Mouse (Mus musculus) lung, postnatal 36 days (tissue): ENCODE measurements around the gene Nck2.
"Not testable (repeated sequence)": the region's sequence is repeated elsewhere in the genome, so short reads cannot be mapped to it uniquely, and the experiment has no call there.

Experiments
- DNase-seq: peaks from one replicate; pipeline ENCODE4 v3.0.0; 2022; ENCODE audit warnings: mixed read lengths

Nck2 gene

DNA sequence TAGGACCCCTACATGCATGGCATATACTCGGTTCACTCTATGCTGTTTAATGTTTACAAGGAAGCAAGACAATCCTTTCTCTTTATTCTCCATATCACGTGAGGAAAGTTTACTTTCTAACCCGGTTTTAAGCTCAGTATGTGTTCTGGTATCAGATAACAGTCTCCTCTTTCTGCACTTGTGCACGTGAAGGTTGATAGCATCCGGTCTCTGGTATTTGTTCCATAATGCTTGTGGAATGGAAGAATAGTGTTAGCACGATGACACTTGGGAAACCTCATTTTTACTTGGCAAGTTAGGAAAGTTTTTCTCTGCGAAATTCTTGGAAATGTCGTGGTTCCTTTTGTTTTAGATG is 58.4 kb downstream of the Nck2 start:
- DNase-seq = no peak

GRCm38 (mm10) chr1:43503261-43503660 is 58.9 kb downstream of the Nck2 start:
- DNase-seq = no peak

GRCm38 (mm10) chr1:43503676-43504075 is 59.3 kb downstream of the Nck2 start:
- peak; percentile 16 for DNase-seq

DNA sequence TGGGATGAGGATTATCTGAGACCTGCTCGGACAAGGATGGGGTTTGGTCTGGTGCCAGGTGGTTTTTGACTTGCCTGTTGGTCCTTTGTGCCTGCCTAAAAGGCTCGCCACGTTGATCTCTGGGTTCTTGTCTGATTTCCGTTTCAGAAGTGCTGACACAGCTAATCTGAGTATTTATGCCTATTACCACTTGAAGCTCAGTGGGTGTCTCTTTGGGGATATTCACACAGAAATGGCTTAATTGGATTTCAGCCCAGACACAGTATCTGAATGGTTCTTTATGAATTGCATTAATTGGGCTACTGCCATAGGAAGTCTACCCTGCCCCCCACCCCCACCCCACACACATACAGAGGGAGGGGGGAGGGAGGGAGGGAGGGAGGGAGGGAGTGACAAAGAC is 59.9 kb downstream of the Nck2 start:
- no peak for DNase-seq

DNA sequence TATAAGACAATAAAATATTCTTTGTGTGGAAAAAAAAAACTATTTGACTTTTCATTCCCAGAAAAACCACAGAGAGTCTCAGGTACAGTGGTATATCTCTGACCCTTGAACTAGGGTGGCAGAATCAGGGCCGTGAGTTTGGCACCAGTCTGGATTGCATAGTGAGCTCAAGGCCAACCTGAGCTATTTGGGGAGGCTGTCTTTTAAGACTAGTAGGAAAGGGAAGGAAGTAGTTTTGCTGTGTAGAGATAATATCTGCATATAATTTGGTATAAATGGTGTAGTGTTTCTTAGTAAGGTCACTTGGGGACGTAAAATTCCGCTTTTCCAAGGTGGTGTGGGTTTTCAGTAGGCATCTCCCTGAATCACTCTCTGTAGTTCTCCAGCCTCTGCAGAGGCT is 62.3 kb downstream of the Nck2 start:
- DNase-seq = no peak

- DNase-seq = no peak
Measured at GRCm38 (mm10) chr1:43507809-43508208, 63.4 kb downstream of the Nck2 start.

GRCm38 (mm10) chr1:43511256-43511655 is 66.9 kb downstream of the Nck2 start:
- DNase-seq = no peak

GRCm38 (mm10) chr1:43511667-43512066 is 67.3 kb downstream of the Nck2 start:
- no peak for DNase-seq

GRCm38 (mm10) chr1:43517405-43517804 is 73.0 kb downstream of the Nck2 start:
- DNase-seq = no peak

- no peak for DNase-seq
Measured at GRCm38 (mm10) chr1:43520216-43520988, 76.0 kb downstream of the Nck2 start.

DNA sequence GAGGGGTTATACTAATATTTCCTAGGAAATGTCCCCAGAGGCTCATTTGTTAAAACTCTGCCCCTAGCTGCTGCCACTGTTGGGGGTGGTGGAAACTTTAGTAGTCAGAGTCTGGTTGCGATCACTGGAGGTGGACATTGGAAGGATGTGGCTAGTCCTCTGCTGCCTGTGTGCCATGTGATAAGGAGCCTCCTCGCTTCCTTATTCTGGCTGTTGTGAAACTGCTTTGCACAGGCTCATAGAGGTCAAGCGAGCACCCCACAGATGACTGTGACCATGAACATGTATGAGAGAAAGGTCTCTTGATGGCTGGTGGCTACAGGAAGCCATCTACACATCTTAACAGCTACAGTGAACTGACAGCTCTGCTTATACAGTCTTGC is 76.6 kb downstream of the Nck2 start:
- peak; percentile 30 for DNase-seq

DNA sequence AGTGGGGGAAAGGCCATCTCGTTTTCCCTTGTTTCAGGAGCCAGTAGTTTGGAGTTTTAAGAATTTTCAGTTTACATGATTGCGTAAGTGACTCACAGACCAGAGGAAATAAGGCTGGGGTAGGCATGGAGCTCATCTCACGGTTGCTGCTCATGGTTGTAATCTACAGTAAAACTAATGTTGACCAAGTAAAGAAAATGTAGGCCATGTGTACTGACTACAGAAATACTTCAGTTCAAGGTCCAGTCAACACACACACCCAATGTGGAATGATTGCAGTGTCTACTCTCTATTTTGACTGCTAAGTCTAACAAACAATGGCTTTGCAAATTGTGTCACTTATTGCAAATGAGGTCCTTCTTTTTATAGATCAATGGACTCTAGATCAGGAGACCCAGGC is 77.1 kb downstream of the Nck2 start:
- no peak for DNase-seq

- DNase-seq = no peak
Measured at GRCm38 (mm10) chr1:43521950-43522349, 77.6 kb downstream of the Nck2 start.

- DNase-seq = no peak
Measured at GRCm38 (mm10) chr1:43522976-43523375, 78.6 kb downstream of the Nck2 start.

DNA sequence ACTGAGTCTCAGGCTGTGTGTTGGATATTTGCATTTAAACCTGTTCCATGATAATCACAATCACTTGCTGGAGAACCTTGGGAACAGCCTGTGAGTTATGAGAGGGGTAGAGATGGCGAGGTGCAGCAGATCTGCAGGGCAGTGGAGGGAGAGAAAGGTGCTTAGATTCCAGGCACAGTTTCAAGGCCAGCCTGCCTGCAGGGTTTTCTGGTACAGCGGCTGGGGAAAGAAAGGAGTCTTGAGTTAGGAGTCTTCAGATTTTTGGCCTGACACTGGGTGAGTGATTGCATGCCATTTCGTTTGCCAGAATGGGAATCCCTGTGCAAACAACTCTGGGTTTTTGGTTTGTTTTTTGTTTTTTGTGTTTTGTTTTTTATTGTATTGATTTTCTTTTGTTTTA is 80.0 kb downstream of the Nck2 start:
- DNase-seq = no peak

DNA sequence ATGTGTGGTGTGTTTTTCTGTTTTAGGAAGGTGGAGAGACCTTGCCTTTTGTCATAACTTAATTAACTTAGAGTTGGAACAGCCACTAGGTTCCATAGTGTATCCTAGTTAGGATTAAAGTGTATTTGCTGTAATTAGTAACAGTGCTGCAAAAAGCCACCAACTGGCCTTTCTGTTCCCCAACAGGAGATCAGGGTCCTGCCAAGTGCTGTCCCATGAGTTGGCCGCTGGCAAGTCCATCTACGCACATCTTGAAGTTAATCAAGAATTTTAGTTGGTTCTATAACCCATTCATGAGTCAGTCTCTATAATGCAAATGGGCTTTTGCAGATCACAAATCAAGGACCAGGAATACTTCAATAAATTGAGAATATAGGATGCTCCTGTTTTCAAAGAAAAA is 83.9 kb downstream of the Nck2 start:
- DNase-seq = no peak

DNA sequence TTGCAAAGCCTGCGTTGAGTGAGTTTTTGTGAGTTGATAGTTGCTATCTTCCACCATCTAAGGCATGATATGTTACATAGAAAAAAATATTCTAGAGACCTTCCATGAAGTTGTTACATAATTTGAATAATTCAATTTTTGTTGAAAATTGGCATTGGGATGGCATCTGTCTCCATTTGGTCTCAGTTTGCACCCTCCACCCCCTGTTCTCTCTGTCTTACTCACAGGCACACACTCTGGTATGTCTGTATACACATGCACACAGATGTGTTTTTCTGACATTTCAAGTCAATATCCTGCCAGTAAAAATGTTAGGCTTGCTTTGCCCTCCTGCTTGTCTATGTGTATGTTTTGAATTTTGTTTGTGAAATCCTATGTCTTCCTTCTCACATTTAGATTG is 84.7 kb downstream of the Nck2 start:
- no peak for DNase-seq

DNA sequence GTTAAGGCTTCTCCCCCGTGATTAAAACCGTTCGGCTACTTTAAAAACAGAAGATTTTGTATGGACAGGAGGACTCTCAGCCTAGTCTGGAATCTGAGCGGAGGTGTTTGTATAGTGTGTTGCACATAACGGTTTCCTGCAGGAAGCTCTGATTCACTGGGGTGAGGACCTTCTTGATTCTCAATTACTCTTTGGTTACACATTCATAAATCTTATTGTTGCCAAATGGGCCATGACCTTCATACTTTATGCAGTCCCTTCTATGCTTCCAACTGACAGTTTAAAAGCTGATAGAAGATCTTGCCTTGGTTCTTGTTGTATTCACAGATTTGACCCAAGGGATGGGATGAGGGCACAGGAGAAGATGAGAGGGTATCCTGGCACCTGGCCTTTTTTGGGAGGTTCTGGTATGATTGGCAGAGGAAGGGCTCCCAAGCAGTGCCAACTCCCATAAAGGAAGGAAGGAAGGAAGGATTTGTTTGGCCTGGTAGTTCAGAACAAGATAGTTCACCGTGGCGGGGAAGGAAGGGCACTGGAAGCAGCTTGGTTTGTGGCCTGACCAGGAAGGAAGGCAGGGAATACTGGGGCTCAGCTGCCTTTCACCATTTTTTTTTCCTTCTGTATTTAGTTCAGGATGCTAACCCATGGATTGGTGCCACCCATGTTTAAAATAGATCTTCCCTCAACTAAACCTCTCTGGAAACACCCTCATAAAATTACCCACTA is 86.1 kb downstream of the Nck2 start:
- DNase-seq = peak; percentile 42

DNA sequence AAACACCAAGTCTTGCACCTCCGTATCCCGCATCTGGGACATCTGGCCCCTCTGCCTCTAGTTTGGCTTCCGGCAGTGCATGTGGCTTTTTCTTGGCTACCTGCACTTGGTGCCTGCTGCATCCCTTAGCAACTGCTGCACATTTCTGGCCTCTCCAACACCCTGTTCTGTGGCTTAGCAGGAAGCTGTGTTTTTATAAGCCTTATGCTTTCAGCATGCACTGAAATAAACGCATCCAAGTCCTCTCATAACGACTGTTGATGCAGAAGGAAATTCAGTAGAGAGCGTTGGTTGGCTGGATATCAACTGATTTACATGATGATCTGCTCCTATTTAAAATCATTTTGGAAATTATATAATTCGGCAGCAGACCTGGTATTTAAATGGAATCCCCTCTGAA is 86.9 kb downstream of the Nck2 start:
- no peak for DNase-seq

GRCm38 (mm10) chr1:43532279-43532678 is 87.9 kb downstream of the Nck2 start:
- DNase-seq = no peak

GRCm38 (mm10) chr1:43533497-43533896 is 89.1 kb downstream of the Nck2 start:
- DNase-seq = not testable (repeated sequence)

DNA sequence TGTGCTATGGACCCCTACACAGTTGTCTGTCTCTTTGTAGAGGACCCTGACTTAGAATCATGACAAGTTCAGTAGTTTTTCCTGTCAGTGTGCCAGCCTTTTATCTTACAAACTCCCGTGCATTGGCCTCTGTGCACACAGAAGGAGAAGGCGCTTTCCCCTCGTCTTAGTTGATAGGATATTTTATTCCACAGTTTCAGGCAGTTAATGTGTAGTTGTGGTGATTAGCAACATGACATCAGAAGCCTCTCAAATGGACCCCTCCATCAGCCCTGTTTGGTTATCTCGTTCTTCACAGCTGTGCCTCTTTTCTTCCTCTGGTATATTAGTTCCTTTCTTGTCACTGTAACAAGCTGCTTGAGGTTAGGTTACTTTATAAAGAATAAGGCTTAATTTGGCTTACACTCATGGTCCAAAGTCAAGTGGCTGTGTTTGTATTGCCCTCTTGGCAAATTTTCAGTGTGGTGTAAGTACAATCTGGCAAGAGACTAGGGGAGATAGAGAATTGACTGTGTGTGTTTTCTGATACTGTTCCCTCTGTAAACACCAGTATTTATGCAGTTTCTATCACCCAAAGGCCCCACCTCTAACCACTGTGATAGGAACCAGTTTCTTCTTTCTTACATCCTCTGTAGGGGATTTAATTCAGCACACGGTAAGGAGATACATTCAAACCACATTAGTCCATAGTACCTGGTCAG is 89.8 kb downstream of the Nck2 start:
- no peak for DNase-seq

GRCm38 (mm10) chr1:43535519-43536000 is 91.2 kb downstream of the Nck2 start:
- peak; percentile 21 for DNase-seq

DNA sequence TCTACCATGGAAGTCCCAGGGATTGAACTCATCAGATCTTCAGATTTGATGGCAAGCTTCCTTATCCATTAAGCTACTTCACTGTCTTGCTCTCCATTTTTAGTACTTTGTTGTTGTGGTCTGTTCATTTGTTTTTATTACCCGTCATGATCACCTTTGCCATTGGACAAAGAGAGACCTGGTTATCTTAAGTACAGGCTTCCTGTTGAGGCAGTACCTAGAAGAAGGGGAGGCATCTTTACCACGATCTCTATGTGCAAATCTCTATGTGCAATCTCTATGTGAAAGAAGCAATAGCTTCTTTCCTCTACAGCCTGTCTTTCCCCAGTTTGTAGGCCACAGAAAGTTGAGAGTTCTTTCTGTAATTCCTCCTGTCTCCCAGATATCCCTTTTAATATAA is 91.9 kb downstream of the Nck2 start:
- DNase-seq = no peak
